Comparison of ENCODE assay signal across 17 mouse cellular contexts in the genomic region with DNA sequence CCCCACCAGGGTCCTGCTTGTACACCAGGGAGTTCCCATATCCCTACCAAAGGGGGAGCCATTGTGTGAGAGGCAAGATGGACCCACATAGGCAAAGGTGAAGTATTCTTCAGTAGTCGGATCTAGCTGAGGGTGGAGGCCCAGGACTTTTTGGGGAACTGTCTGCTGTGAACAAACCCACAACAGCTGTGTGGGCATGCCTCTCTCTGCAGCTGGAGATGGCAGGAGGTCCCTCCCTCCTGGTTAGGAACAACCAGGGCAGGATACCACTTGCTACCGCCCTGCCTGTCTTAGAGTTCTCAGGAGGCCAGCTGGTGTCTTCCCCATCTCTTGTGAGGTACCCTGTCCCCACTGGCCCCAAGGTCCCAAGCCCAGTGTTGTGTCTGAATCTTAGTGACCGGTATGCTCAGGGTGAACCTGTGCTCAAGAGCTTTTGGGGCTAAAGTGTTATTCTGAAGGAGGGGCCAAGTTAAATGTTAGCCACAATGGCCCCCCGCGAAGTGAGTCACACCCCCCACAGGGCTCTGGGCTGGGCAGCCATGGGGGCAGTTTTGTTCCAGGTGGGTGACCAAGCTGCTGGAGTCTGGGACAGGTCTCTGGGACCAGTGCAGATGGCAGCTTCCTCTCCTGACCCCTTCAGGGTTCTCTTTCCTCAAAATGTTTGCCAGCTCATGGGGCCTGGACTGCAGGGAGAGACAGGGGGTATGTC. TPM values are rescaled to one million over a fixed set of nuclear protein-coding genes. Genes with fewer than 3 reads are reported as not detected.
A peak's percentile ranks its signal among the peaks of the same experiment; 100 is the strongest.
DNase-seq lines count a peak whose midpoint lies in the region; ATAC-seq and TF ChIP-seq lines count a peak whose summit lies in the region.
"Had no signal": no experiment of that assay in that cellular context is flagged by ENCODE, and none has a peak within 500 bp of the region (broad histone marks: within the 10 kb centered on the region; RNA-seq: fewer than 3 reads in every experiment).

No protein-coding gene starts in this region.

- H3K9me3 ChIP-seq in heart, embryonic 12.5 days (replicated peaks) = no peaks in the 10 kb centered on the region
- no peaks in the 10 kb centered on the region for H3K9me3 ChIP-seq in intestine, postnatal 0 days (ENCODE audit: control insufficient read depth)
- H3K9me3 ChIP-seq: G1E; lung, embryonic 15.5 days had no signal

- WGBS in heart, embryonic 12.5 days = 77% methylated on average over 5 of the region's 5 CpGs
- 63% methylated on average over 5 of the region's 5 CpGs for WGBS in intestine, postnatal 0 days

- no peak overlapping the region for H3K4me2 ChIP-seq in heart, embryonic 12.5 days
- H3K4me2 ChIP-seq in intestine, postnatal 0 days (replicated peaks; ENCODE audit: low read depth) = no peak overlapping the region
- H3K4me2 ChIP-seq: lung, embryonic 15.5 days had no signal

- H3K27ac ChIP-seq in heart, embryonic 12.5 days (ENCODE audit: poor library complexity, severe bottlenecking) = peak overlapping the region; percentile 80; the same call in 1 of the 2 replicates
- H3K27ac ChIP-seq in intestine, postnatal 0 days (ENCODE audit: low read depth, low read length) = peak overlapping the region; percentile 89
- H3K27ac ChIP-seq: hindbrain, postnatal 0 days; lung, embryonic 15.5 days; midbrain, embryonic 10.5 days had no signal

- peaks cover 48% of the 10 kb centered on the region for H3K4me1 ChIP-seq in heart, embryonic 12.5 days (replicated peaks)
- peaks cover 34% of the 10 kb centered on the region for H3K4me1 ChIP-seq in intestine, postnatal 0 days (replicated peaks; ENCODE audit: control insufficient read depth, insufficient read depth, low read length)

- no peak overlapping the region for H3K4me3 ChIP-seq in heart, embryonic 12.5 days
- H3K4me3 ChIP-seq in intestine, postnatal 0 days (ENCODE audit: low read depth, low read length) = no peak overlapping the region
- H3K4me3 ChIP-seq: lung, embryonic 15.5 days; midbrain, embryonic 10.5 days had no signal

- no peak for DNase-seq in heart, adult 11 months
- peak; percentile 87 for DNase-seq in kidney, postnatal 36 days
- peak; percentile 54 to 66 for DNase-seq in thymus, postnatal 10 days (ENCODE audit: low spot score in 2 of 2)
- no peak for DNase-seq in adrenal gland, adult 2 months
- no peak for DNase-seq in right cerebral cortex, adult 18-20 months
- DNase-seq in Muller cell, postnatal 12 days (ENCODE audit: inconsistent ontology term) = no peak
- DNase-seq: cerebellum, adult 2 months; embryo, embryonic 11 days; layer of hippocampus, postnatal 36 days; right cerebral cortex, postnatal 25 days had no signal

- peaks cover 26% of the 10 kb centered on the region for H3K36me3 ChIP-seq in heart, embryonic 12.5 days
- H3K36me3 ChIP-seq in intestine, postnatal 0 days (ENCODE audit: control insufficient read depth, insufficient read depth) = no peaks in the 10 kb centered on the region
- H3K36me3 ChIP-seq: G1E; lung, embryonic 15.5 days; midbrain, embryonic 10.5 days had no signal

- H3K9ac ChIP-seq in heart, embryonic 12.5 days = no peak overlapping the region
- 0 out of 2 replicates have a peak overlapping the region, but pooled peaks have one; percentile 3 for H3K9ac ChIP-seq in intestine, postnatal 0 days (ENCODE audit: low read depth, low read length)
- H3K9ac ChIP-seq: lung, embryonic 15.5 days had no signal

- ATAC-seq in heart, embryonic 12.5 days (ENCODE audit: insufficient number of reproducible peaks, low FRiP score) = no peak
- ATAC-seq in intestine, postnatal 0 days = no peak
- ATAC-seq: hindbrain, postnatal 0 days had no signal

- peaks cover 11% of the 10 kb centered on the region for H3K27me3 ChIP-seq in heart, embryonic 12.5 days (replicated peaks)
- H3K27me3 ChIP-seq in intestine, postnatal 0 days (replicated peaks; ENCODE audit: control insufficient read depth, insufficient read depth, low read length) = no peaks in the 10 kb centered on the region

- TF ChIP-seq CTCF in intestine, postnatal 0 days (IDR thresholded peaks at IDR 0.05; ENCODE audit: low read depth) = peak; percentile 39

RNA-seq across cellular contexts. Expression of gene Lad1, which starts 4.6 kb away (rescaled TPM):
- polyA plus RNA-seq in heart, embryonic 12.5 days (2016; fragmentation: Nextera tagmentation; extraction: Ambion mirVana) = 3.0 and 3.3 TPM in 2 replicates
- 208 and 224 TPM in 2 replicates for polyA plus RNA-seq in intestine, postnatal 0 days (2015; fragmentation: Nextera tagmentation; extraction: Ambion mirVana)
- under 1 TPM; 0.14 to 0.17 TPM for total RNA-seq in adrenal gland, adult 2 months (2021)
- polyA plus RNA-seq in adrenal gland, adult 2 months (2012; rRNA removed) = 0.38 and 0.40 TPM in 2 replicates
- polyA plus RNA-seq: G1E had no signal

RNA-seq across cellular contexts. Expression of gene Tnnt2, which starts 22.3 kb away (rescaled TPM):
- polyA plus RNA-seq in heart, embryonic 12.5 days (2016; fragmentation: Nextera tagmentation; extraction: Ambion mirVana) = 5,319 and 5,490 TPM in 2 replicates
- 56.8 and 73.9 TPM in 2 replicates for polyA plus RNA-seq in intestine, postnatal 0 days (2015; fragmentation: Nextera tagmentation; extraction: Ambion mirVana)
- 1 to 10 TPM; 3.1 to 5.7 TPM for total RNA-seq in adrenal gland, adult 2 months (2021)
- polyA plus RNA-seq in adrenal gland, adult 2 months (2012; rRNA removed) = 0.66 and 1.00 TPM in 2 replicates
- polyA plus RNA-seq: G1E had no signal

RNA-seq across cellular contexts. Expression of gene Tnni1, which starts 34.6 kb away (rescaled TPM):
- 3,113 and 3,172 TPM in 2 replicates for polyA plus RNA-seq in heart, embryonic 12.5 days (2016; fragmentation: Nextera tagmentation; extraction: Ambion mirVana)
- polyA plus RNA-seq in intestine, postnatal 0 days (2015; fragmentation: Nextera tagmentation; extraction: Ambion mirVana) = 3.1 and 4.1 TPM in 2 replicates
- total RNA-seq in adrenal gland, adult 2 months (2021) = not detected
- polyA plus RNA-seq in adrenal gland, adult 2 months (2012; rRNA removed) = 0.15 and 0.28 TPM in 2 replicates
- polyA plus RNA-seq: liver, adult 2 months had no signal

RNA-seq across cellular contexts. Expression of gene Phlda3, which starts 47.9 kb away (rescaled TPM):
- polyA plus RNA-seq in heart, embryonic 12.5 days (2016; fragmentation: Nextera tagmentation; extraction: Ambion mirVana) = 73.0 and 74.1 TPM in 2 replicates
- 22.0 and 22.5 TPM in 2 replicates for polyA plus RNA-seq in intestine, postnatal 0 days (2015; fragmentation: Nextera tagmentation; extraction: Ambion mirVana)
- total RNA-seq in adrenal gland, adult 2 months (2021) = 10 to 100 TPM; 35.1 to 83.1 TPM
- polyA plus RNA-seq in adrenal gland, adult 2 months (2012; rRNA removed) = 119 and 180 TPM in 2 replicates

Comparison
In these comparisons a context has a peak if more than half of its experiments do, and no peak if none do; other contexts are left out.
1. DNase-seq: peak in kidney, postnatal 36 days (2 of 2) and thymus, postnatal 10 days (2 of 2); none in heart, adult 11 months (single experiment), adrenal gland, adult 2 months (single experiment), right cerebral cortex, adult 18-20 months (single experiment) and Muller cell, postnatal 12 days (single experiment).
2. RNA of gene Lad1, which starts 4.6 kb away (polyA plus RNA-seq): 208 to 224 TPM in intestine, postnatal 0 days; 3.0 to 3.3 TPM in heart, embryonic 12.5 days and 0.38 to 0.40 TPM in adrenal gland, adult 2 months; every median in the first group is over 10 times any median in the second.
3. RNA of gene Tnnt2, which starts 22.3 kb away (polyA plus RNA-seq): 5,319 to 5,490 TPM in heart, embryonic 12.5 days; 56.8 to 73.9 TPM in intestine, postnatal 0 days and 0.66 to 1.00 TPM in adrenal gland, adult 2 months; every median in the first group is over 10 times any median in the second.
4. RNA of gene Tnni1, which starts 34.6 kb away (polyA plus RNA-seq): 3,113 to 3,172 TPM in heart, embryonic 12.5 days; 3.1 to 4.1 TPM in intestine, postnatal 0 days and 0.15 to 0.28 TPM in adrenal gland, adult 2 months; every median in the first group is over 100 times any median in the second.